Mouse (Mus musculus) cortical plate, adult 2 months (tissue): Measurements from ENCODE around the gene Pdgfa.

Experiments used
- CTCF ChIP-seq: fragments of 200-500 bp; IDR thresholded peaks from 2 replicates; pipeline ENCODE4 v1.5.1; 2011; ENCODE audit warnings: mild to moderate bottlenecking, control low read depth, low read length; ENCODE audit not compliant: insufficient read depth; ENCODE audit errors: extremely low read depth
- POLR2A ChIP-seq: fragments of 200-500 bp; IDR thresholded peaks from 2 replicates; pipeline ENCODE4 v1.6.1; 2011; ENCODE audit warnings: mild to moderate bottlenecking, low read length, control low read depth; ENCODE audit not compliant: insufficient read depth; ENCODE audit errors: extremely low read depth

DNA sequence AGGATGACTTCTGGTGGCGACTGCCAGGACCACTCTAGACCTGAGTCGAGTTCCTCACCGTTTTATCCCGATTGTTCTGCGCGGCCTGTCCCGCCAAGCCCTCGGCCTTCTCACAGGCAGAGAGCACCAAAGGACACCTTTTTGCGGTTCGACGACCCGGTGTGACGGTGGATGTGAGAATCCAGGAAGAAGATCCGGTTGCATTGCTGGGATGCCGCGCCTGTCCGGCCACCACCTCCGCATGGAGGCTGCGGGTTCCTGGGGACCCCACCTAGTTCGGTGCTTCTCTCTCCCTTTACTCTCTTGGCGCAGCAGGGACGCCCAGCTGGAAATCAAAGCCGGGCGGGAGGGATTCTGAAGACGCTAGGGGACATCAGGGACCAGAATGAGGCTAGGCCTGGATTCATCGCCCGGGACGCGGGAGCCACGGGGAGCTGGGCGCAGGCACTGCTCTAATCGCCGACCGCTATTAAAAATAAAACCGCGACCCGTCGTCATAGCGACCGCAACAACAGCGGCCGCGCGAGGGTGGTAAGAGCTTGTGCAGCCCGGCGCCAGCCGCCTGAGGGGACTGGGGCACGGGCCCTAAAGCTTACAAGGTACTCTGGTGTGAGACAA is at the start of gene Pdgfa:
- TF ChIP-seq CTCF, result no peak
- TF ChIP-seq POLR2A, result no peak
